Mouse (Mus musculus) stomach, postnatal 0 days (tissue): ENCODE results near the gene Erg.

Experiments used
- CTCF ChIP-seq: IDR thresholded peaks from 2 replicates; pipeline ENCODE4 v1.5.1; 2016; ENCODE audit warnings: antibody characterized with exemption, low read depth, mild to moderate bottlenecking, moderate library complexity
- EP300 ChIP-seq: optimal IDR thresholded peaks from 2 replicates; pipeline ENCODE3; 2016; ENCODE audit warnings: antibody characterized with exemption

DNA sequence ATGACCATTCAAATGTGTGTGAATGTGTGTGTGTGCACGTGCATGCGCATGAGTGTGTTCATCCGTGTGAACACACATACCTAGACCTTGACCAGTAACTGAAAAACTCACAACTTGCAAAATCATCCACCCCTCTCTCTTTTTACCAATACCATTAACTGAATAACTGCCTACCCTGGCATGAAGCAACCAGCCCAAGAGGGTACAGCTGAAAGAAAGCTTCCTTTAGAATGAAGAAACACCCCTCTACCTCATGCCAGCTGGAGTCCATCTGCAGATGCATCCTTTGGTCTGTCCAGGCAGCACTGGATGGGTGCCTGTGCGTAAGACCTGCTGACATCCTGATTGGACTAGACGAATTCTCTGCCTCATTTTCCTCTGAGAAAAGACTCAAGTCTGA is 198.1 kb downstream of the Erg start:
- TF ChIP-seq CTCF (no peak), EP300 (no peak)
